Mouse (Mus musculus): Measurements from ENCODE around the gene Ccdc28b.

DNA sequence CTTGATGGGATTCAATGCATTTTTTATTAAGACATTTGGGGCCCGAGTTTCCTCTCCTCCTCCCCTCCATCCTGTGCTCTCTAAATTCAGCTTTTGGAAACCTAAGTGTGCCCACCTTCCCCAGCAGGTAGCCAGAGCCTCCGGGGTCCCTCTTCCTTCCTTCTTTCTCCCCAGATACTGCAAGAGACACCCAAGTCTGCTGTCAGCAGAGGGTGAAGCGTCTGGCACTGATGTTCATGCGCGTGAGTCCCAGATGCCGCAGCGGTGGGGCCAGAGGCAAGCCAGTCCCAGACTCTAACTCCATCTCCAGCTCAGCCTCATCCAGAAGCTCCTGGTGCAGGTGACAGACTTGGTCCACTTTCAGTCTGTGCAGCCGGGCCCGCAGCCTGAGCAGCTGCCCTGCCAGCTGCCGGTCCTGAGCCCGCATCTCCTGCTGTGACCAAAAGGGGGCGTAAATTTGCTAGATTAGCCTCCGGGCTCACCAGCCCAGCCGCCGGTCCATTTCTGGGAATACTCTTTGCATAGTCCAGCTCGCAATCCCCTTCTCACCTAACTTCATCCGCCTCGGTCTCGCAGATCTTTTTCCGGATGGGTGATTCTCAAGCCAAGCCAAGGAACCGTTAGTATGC is 46.8 kb downstream of the Ccdc28b start:
- TF ChIP-seq CTCF (IDR thresholded peaks at IDR 0.05) (peak; percentile 77), POLR2A (IDR thresholded peaks at IDR 0.05; ENCODE audit: insufficient read depth, low read depth, low read length) (no peak), EP300 (IDR thresholded peaks at IDR 0.05; ENCODE audit: insufficient read depth, low read depth, low read length) (0 out of 2 replicates have a peak, but pooled peaks have one; percentile 31)

Data from heart, adult 2 months (tissue).